Mouse (Mus musculus) spleen, adult 2 months (tissue): ENCODE results near the gene Lrig2.

ENCODE experiments used
- CTCF ChIP-seq: fragments of 200-500 bp; IDR thresholded peaks from 2 replicates; pipeline ENCODE4 v1.5.1; 2011; ENCODE audit warnings: mild to moderate bottlenecking, inconsistent platforms; ENCODE audit not compliant: insufficient read depth, insufficient read length, insufficient replicate concordance; ENCODE audit errors: extremely low read depth
- POLR2A ChIP-seq: fragments of 200-500 bp; IDR thresholded peaks from 2 replicates; pipeline ENCODE4 v1.6.1; 2011; ENCODE audit warnings: low read depth, low read length, inconsistent platforms

GRCm38 (mm10) chr3:104540480-104541138, 28.9 kb upstream of the Lrig2 start:
- no peak for TF ChIP-seq CTCF
- TF ChIP-seq POLR2A, result no peak
